Mouse (Mus musculus): ENCODE data around the gene Ppp4r2. TPM values are rescaled to one million over a fixed set of nuclear protein-coding genes. Genes with fewer than 3 reads are reported as not detected.

Gene Ppp4r2
- polyA plus RNA-seq, 1 experiment from 2014 or later, result 22.7 TPM

GRCm38 (mm10) chr6:100875862-100876623 lies 42.6 kb downstream of the Ppp4r2 start:
- 70% methylated on average over 20 of the region's 20 CpGs for WGBS
- H3K4me3 ChIP-seq, result no peak overlapping the region
- peak; percentile 56 for DNase-seq (ENCODE audit: low spot score)

DNA sequence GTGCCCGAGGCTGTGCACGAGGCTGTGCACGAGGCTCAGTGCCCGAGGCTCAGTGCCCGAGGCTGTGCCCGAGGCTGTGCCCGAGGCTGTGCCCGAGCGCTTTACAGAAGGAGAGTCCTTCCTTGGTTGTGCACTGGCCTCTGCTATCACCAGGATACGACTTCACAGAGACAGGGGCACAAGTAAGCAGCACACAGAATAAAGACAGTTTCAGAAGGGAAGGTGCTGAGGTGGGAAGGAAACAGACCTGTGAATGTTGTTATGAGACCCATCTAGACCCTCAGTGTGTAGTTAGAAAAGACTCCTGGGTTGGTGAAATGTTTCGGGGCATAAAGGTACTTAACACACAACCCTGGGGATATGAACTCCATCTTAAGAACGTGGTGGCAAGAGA lies 43.2 kb downstream of the Ppp4r2 start:
- peaks cover 14% of the 10 kb centered on the region for H3K27me3 ChIP-seq (ENCODE audit: low read depth, poor library complexity, severe bottlenecking)
- H3K9me3 ChIP-seq (replicated peaks), result no peaks in the 10 kb centered on the region
- no peak overlapping the region for H3K27ac ChIP-seq (replicated peaks)
- no peaks in the 10 kb centered on the region for H3K36me3 ChIP-seq
- H3K4me1 ChIP-seq, result 0 out of 2 replicates have a peak, but pooled peaks cover 3% of the 10 kb centered on the region
- WGBS, result 84% methylated on average over 12 of the region's 12 CpGs
- no peak for DNase-seq (ENCODE audit: low spot score)
- no peak overlapping the region for H3K4me3 ChIP-seq

More at GRCm38 (mm10) chr6:100875862-100876623, 42.6 kb downstream of the Ppp4r2 start:
- Histone ChIP-seq H3K4me1 (0 out of 2 replicates have a peak, but pooled peaks cover 3% of the 10 kb centered on the region), H3K27ac (replicated peaks) (no peak overlapping the region), H3K9me3 (replicated peaks) (no peaks in the 10 kb centered on the region), H3K27me3 (ENCODE audit: low read depth, poor library complexity, severe bottlenecking) (peaks cover 10% of the 10 kb centered on the region), H3K36me3 (no peaks in the 10 kb centered on the region)

DNA sequence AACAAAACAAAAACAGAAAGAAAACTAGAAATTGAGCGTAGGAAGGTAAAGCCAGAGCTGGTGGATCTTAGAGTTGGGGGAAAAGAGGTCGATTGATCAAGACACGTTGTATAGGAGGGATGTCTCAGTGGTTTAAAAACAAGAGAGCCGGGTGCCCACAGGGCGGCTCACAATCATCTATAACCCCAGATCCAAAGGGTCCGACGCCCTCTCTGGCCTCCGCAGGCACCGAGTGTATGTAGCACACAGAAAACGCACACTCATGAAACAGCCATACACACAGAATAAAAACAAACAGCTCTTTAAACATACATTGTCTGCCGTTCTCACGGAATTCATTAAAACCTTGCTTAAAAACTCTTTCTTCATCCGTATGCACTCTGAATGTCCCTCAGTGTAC lies 45.1 kb downstream of the Ppp4r2 start:
- Histone ChIP-seq H3K27ac (replicated peaks) (no peak overlapping the region), H3K9me3 (replicated peaks) (no peaks in the 10 kb centered on the region), H3K4me3 (no peak overlapping the region), H3K4me1 (peaks cover 7% of the 10 kb centered on the region; the same call in 1 of the 2 replicates), H3K27me3 (ENCODE audit: low read depth, poor library complexity, severe bottlenecking) (peaks cover 16% of the 10 kb centered on the region), H3K36me3 (no peaks in the 10 kb centered on the region)
- DNase-seq (ENCODE audit: low spot score), result no peak
- 83% methylated on average over 13 of the region's 13 CpGs for WGBS

DNA sequence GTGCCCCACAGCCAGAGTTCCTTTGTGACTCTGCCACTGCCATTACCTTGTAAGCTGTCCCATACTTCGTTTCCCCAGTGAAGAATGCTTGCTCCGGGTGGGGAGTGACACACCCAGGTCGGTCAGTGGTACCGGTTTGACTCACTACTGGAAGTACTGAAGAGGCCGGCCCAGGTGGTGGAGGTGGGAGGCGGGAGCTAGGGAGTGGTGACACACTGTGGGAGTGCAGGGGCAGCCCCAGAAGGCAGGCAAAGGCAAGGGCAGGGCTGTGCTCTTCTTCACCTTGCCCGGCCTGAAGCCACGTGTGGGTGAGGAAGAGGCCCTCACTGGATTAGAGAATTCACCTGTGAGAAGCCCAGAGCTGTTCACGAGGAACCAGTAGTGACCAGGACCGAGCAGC lies 46.2 kb downstream of the Ppp4r2 start:
- H3K4me3 ChIP-seq, result no peak overlapping the region
- DNase-seq (ENCODE audit: low spot score), result no peak
- no peak overlapping the region for H3K27ac ChIP-seq (replicated peaks)
- H3K9me3 ChIP-seq (replicated peaks), result no peaks in the 10 kb centered on the region
- no peaks in the 10 kb centered on the region for H3K36me3 ChIP-seq
- peaks cover 7% of the 10 kb centered on the region; the same call in 1 of the 2 replicates for H3K4me1 ChIP-seq
- WGBS, result 57% methylated on average over 10 of the region's 10 CpGs
- peaks cover 16% of the 10 kb centered on the region for H3K27me3 ChIP-seq (ENCODE audit: low read depth, poor library complexity, severe bottlenecking)

DNA sequence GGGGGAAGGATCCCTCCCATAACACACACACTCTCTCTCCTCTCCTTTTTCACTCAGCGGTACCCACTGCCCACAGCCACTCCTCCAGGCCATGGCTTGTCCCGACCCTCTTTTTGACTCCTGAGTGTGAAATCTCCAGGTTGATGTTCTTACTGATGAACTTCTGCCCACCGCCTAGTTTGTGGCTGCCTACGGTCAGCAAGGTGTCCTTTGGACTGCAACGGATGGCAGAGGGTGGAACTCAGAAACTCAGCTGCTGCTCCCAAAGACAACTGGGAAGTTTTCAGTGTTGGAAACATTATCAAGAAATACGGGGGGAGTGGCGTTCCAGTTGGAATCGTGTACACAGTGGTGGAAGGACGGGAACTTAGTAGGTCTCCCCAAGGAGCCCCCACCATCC lies 48.2 kb downstream of the Ppp4r2 start:
- no peak for DNase-seq (ENCODE audit: low spot score)
- Histone ChIP-seq H3K4me3 (no peak overlapping the region), H3K27ac (replicated peaks) (no peak overlapping the region), H3K4me1 (peaks cover 11% of the 10 kb centered on the region; the same call in 1 of the 2 replicates), H3K36me3 (no peaks in the 10 kb centered on the region), H3K27me3 (ENCODE audit: low read depth, poor library complexity, severe bottlenecking) (peaks cover 16% of the 10 kb centered on the region), H3K9me3 (replicated peaks) (no peaks in the 10 kb centered on the region)
- 88% methylated on average over 9 of the region's 9 CpGs for WGBS

GRCm38 (mm10) chr6:100882381-100883213 lies 49.2 kb downstream of the Ppp4r2 start:
- no peaks in the 10 kb centered on the region for H3K36me3 ChIP-seq
- H3K4me1 ChIP-seq, result peaks cover 11% of the 10 kb centered on the region; the same call in 1 of the 2 replicates
- H3K4me3 ChIP-seq, result no peak overlapping the region
- H3K27me3 ChIP-seq (ENCODE audit: low read depth, poor library complexity, severe bottlenecking), result peaks cover 16% of the 10 kb centered on the region
- 26% methylated on average over 15 of the region's 15 CpGs for WGBS
- no peak overlapping the region for H3K27ac ChIP-seq (replicated peaks)
- H3K9me3 ChIP-seq (replicated peaks), result no peaks in the 10 kb centered on the region
- DNase-seq (ENCODE audit: low spot score), result peak; percentile 82

DNA sequence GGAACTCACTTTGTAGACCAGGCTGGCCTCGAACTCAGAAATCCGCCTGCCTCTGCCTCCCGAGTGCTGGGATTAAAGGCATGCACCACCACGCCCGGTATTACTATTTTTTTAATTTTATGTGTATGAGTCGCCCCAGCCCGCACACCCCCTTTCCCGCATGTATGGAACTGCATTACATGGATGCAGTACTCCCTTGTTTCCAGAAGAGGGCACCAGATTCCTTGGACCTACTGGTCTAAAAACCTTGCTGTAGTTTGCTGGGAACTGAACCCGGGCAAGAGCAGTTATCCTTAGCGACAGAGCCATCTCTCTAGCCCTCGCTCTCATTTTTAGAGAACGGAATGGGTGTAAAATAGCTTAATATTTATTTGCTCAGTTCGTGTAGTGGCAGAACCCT lies 49.8 kb downstream of the Ppp4r2 start:
- H3K27ac ChIP-seq (replicated peaks), result no peak overlapping the region
- H3K27me3 ChIP-seq (ENCODE audit: low read depth, poor library complexity, severe bottlenecking), result peaks cover 16% of the 10 kb centered on the region
- H3K9me3 ChIP-seq (replicated peaks), result no peaks in the 10 kb centered on the region
- H3K36me3 ChIP-seq, result no peaks in the 10 kb centered on the region
- peaks cover 11% of the 10 kb centered on the region; the same call in 1 of the 2 replicates for H3K4me1 ChIP-seq
- no peak overlapping the region for H3K4me3 ChIP-seq
- DNase-seq (ENCODE audit: low spot score), result peak; percentile 46
- 50% methylated on average over 13 of the region's 13 CpGs for WGBS

DNA sequence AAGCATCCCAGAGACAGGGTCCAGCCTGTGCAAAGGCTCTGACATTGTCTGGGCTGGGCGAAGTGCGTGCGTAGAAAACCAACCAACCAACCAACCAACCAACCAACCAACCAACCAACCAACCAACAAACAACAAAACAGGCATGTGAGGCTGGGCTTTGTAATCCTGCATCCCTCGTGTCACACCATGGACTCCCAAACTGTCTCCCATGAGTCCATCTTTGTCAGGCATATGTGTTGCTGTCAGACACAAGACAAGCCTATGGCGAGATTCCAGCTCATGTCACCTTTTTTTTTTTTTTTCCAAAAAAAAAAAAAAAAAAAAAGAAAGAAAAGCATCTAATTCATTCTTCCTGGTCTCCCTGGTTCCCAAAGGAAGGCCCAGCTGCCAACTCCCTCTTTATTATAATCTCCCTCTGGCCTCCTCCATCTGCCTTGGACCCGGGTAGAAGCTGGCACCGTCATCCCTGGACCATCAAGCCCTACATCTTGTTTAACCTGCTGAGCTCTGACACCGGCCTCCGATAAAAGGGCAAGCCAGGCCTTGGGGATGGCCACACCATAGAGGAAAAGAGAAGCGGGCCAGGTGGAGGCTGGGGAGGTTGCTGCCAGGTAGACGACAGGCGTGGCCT lies 51.3 kb downstream of the Ppp4r2 start:
- Histone ChIP-seq H3K9me3 (replicated peaks) (no peaks in the 10 kb centered on the region), H3K4me1 (peaks cover 9% of the 10 kb centered on the region; the same call in 1 of the 2 replicates), H3K27ac (replicated peaks) (no peak overlapping the region), H3K4me3 (no peak overlapping the region), H3K36me3 (no peaks in the 10 kb centered on the region), H3K27me3 (ENCODE audit: low read depth, poor library complexity, severe bottlenecking) (peaks cover 13% of the 10 kb centered on the region; the same call in 1 of the 2 replicates)
- no peak for DNase-seq (ENCODE audit: low spot score)
- 93% methylated on average over 12 of the region's 12 CpGs for WGBS

DNA sequence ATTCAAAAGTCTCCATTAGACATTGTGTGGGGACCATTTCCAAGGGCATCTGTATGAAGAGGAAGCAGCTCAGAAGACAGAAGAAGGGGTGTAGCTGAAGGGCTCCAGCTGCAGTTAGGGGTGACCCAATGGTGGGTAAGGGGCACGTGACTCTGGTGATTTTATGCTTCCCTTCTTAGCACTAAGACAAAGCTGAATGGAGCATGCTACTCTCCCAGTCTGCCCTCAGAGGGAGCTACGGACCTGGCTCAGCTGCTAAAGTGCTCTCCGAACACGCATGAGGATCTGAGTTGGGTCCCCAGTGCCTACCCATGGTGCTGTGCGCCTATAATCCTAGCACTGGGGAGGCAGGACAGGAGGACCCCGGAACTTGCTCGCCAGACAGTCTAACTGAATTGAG lies 52.0 kb downstream of the Ppp4r2 start:
- peaks cover 11% of the 10 kb centered on the region; the same call in 1 of the 2 replicates for H3K27me3 ChIP-seq (ENCODE audit: low read depth, poor library complexity, severe bottlenecking)
- peaks cover 9% of the 10 kb centered on the region; the same call in 1 of the 2 replicates for H3K4me1 ChIP-seq
- H3K4me3 ChIP-seq, result no peak overlapping the region
- DNase-seq (ENCODE audit: low spot score), result no peak
- no peak overlapping the region for H3K27ac ChIP-seq (replicated peaks)
- no peaks in the 10 kb centered on the region for H3K36me3 ChIP-seq
- no peaks in the 10 kb centered on the region for H3K9me3 ChIP-seq (replicated peaks)
- 63% methylated on average over 7 of the region's 7 CpGs for WGBS

DNA sequence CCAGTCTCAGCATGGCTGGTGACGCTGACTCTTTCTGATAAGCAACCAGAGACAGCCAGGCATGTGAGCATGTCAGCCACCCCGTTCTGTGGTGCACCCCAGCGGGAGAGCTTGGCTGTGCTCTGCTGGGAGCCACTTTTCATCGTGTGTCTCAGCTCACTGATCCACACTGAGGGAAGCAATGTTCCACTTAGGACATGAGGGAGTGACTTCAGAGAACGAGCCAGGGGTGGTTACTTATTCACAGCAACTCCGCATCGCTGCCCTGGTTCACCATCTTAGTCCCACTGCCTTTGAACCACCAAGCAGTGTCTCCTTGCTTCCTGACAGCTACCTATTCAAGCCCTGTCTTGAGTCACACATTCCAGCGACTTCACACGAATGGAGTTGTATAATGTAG lies 53.6 kb downstream of the Ppp4r2 start:
- Histone ChIP-seq H3K27me3 (ENCODE audit: low read depth, poor library complexity, severe bottlenecking) (peaks cover 2% of the 10 kb centered on the region; the same call in 1 of the 2 replicates), H3K9me3 (replicated peaks) (no peaks in the 10 kb centered on the region), H3K4me3 (no peak overlapping the region), H3K27ac (replicated peaks) (no peak overlapping the region), H3K4me1 (peaks cover 9% of the 10 kb centered on the region; the same call in 1 of the 2 replicates), H3K36me3 (no peaks in the 10 kb centered on the region)
- WGBS, result 88% methylated on average over 9 of the region's 9 CpGs
- no peak for DNase-seq (ENCODE audit: low spot score)

GRCm38 (mm10) chr6:100889340-100889739 lies 55.9 kb downstream of the Ppp4r2 start:
- no peak for DNase-seq (ENCODE audit: low spot score)
- no peak overlapping the region for H3K4me3 ChIP-seq
- 0 out of 2 replicates have a peak overlapping the region, but pooled peaks have one; percentile 6 for H3K27ac ChIP-seq (replicated peaks)
- H3K9me3 ChIP-seq (replicated peaks), result no peaks in the 10 kb centered on the region
- peaks cover 2% of the 10 kb centered on the region; the same call in 1 of the 2 replicates for H3K27me3 ChIP-seq (ENCODE audit: low read depth, poor library complexity, severe bottlenecking)
- H3K36me3 ChIP-seq, result no peaks in the 10 kb centered on the region
- 83% methylated on average over 6 of the region's 6 CpGs for WGBS
- peaks cover 12% of the 10 kb centered on the region; the same call in 1 of the 2 replicates for H3K4me1 ChIP-seq

DNA sequence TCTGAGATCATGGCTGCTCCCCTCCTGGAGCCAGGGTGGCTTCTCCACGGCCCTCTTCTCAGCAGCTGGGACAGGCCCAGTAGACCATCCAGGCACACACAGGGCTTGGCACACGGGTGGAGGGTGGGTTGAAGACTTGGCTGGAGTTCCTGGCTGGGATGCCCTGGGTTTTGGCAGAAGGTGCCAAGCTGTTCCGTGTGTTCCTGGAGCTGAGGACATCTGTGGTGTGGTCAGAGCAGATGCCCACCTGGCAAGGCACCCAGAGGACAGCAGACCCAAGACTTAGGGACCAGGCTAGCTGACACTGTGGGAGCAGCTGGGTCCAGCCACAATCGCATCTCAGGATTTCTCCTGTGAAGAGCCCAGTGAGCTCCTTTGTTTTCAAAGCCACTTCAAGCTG lies 59.1 kb downstream of the Ppp4r2 start:
- no peak overlapping the region for H3K4me3 ChIP-seq

More for the DNA sequence above, 59.1 kb downstream of the Ppp4r2 start:
- Histone ChIP-seq H3K27me3 (ENCODE audit: low read depth, poor library complexity, severe bottlenecking) (peaks cover 2% of the 10 kb centered on the region; the same call in 1 of the 2 replicates), H3K4me1 (peaks cover 8% of the 10 kb centered on the region; the same call in 1 of the 2 replicates), H3K27ac (replicated peaks) (no peak overlapping the region), H3K36me3 (no peaks in the 10 kb centered on the region), H3K9me3 (replicated peaks) (no peaks in the 10 kb centered on the region)
- DNase-seq (ENCODE audit: low spot score), result no peak
- WGBS, result 81% methylated on average over 4 of the region's 4 CpGs

Measured in midbrain, embryonic 10.5 days (tissue).